Mouse (Mus musculus) brown adipose tissue, adult 24 weeks (tissue): ENCODE data around the gene Fam166b. TPM values are rescaled to one million over a fixed set of nuclear protein-coding genes. Genes with fewer than 3 reads are reported as not detected.

Source experiments
- H3K27ac ChIP-seq: fragments of 200-500 bp; replicated peaks from 2 replicates; pipeline ENCODE4 v1.5.1; 2012; ENCODE audit warnings: low read depth, mild to moderate bottlenecking, low read length
- H3K4me1 ChIP-seq: fragments of 200-500 bp; 2 replicates; pipeline ENCODE4 v1.6.1; 2012; ENCODE audit warnings: low read length, mixed read lengths; ENCODE audit not compliant: control insufficient read depth, insufficient read depth, insufficient read length
- H3K4me3 ChIP-seq: fragments of 200-500 bp; 2 replicates; pipeline ENCODE4 v1.5.1; 2012; ENCODE audit warnings: low read depth, mild to moderate bottlenecking, low read length, moderate library complexity; ENCODE audit not compliant: insufficient read depth
- polyA plus RNA-seq: library from polyadenylated mRNA; stranded (reverse); fragments of >200 nt; gene quantifications from 2 replicates; pipeline ENCODE4 v1.2.4, GENCODE M21; 2012; ENCODE audit not compliant: missing spikeins, insufficient read depth, insufficient read length

Fam166b gene
- polyA plus RNA-seq: not detected in 2 replicates

- Histone ChIP-seq H3K4me3 (no peak within 1 kb of the TSS), H3K4me1 (no peaks in the 10 kb centered on the region; the same call in 1 of the 2 replicates), H3K27ac (no peak within 1 kb of the TSS)
These were observed at the start of gene Fam166b for GRCm38 (mm10) chr4:43428946-43429345. Gene Fam166b (minus strand): TSS chr4:43429134.

GRCm38 (mm10) chr4:43478534-43478858 is 49.6 kb upstream of the Fam166b start:
- H3K4me1 ChIP-seq: no peaks in the 10 kb centered on the region
- H3K27ac ChIP-seq: peak overlapping the region; percentile 64
- H3K4me3 ChIP-seq: peak overlapping the region; percentile 49

- Histone ChIP-seq H3K27ac (peak overlapping the region; percentile 64), H3K4me3 (peak overlapping the region; percentile 49), H3K4me1 (no peaks in the 10 kb centered on the region)
These were observed 49.1 kb upstream of the Fam166b start for GRCm38 (mm10) chr4:43477857-43478533.

- H3K4me1 ChIP-seq: no peaks in the 10 kb centered on the region
These were observed 47.7 kb upstream of the Fam166b start for GRCm38 (mm10) chr4:43476604-43477003.

GRCm38 (mm10) chr4:43473636-43474035 is 44.7 kb upstream of the Fam166b start:
- no peaks in the 10 kb centered on the region for H3K4me1 ChIP-seq
- no peak overlapping the region for H3K27ac ChIP-seq
- H3K4me3 ChIP-seq: no peak overlapping the region

More at GRCm38 (mm10) chr4:43476604-43477003, 47.7 kb upstream of the Fam166b start:
- H3K27ac ChIP-seq: no peak overlapping the region
- no peak overlapping the region for H3K4me3 ChIP-seq

- no peak overlapping the region for H3K4me3 ChIP-seq
- H3K27ac ChIP-seq: no peak overlapping the region
- no peaks in the 10 kb centered on the region for H3K4me1 ChIP-seq
These were observed 41.4 kb upstream of the Fam166b start for GRCm38 (mm10) chr4:43470301-43470700.

GRCm38 (mm10) chr4:43466872-43467271 is 37.9 kb upstream of the Fam166b start:
- H3K27ac ChIP-seq: no peak overlapping the region
- no peak overlapping the region for H3K4me3 ChIP-seq
- H3K4me1 ChIP-seq: no peaks in the 10 kb centered on the region

GRCm38 (mm10) chr4:43465935-43466334 is 37.0 kb upstream of the Fam166b start:
- H3K4me1 ChIP-seq: no peaks in the 10 kb centered on the region
- no peak overlapping the region for H3K4me3 ChIP-seq
- peak overlapping the region; percentile 74 for H3K27ac ChIP-seq

GRCm38 (mm10) chr4:43463102-43463501 is 34.2 kb upstream of the Fam166b start:
- no peak overlapping the region for H3K27ac ChIP-seq
- H3K4me1 ChIP-seq: no peaks in the 10 kb centered on the region
- no peak overlapping the region for H3K4me3 ChIP-seq

- Histone ChIP-seq H3K4me1 (no peaks in the 10 kb centered on the region), H3K27ac (no peak overlapping the region), H3K4me3 (no peak overlapping the region)
These were observed 28.2 kb upstream of the Fam166b start for GRCm38 (mm10) chr4:43457124-43457523.

GRCm38 (mm10) chr4:43456470-43456869 is 27.5 kb upstream of the Fam166b start:
- Histone ChIP-seq H3K4me1 (no peaks in the 10 kb centered on the region), H3K4me3 (no peak overlapping the region), H3K27ac (no peak overlapping the region)

- no peak within 1 kb of the TSS for H3K27ac ChIP-seq
- no peaks in the 10 kb centered on the region for H3K4me1 ChIP-seq
- 0 out of 2 replicates have a peak within 1 kb of the TSS, but pooled peaks have one; percentile 1 for H3K4me3 ChIP-seq
These were observed 25.3 kb upstream of the Fam166b start, which contains the start of gene Cd72 for GRCm38 (mm10) chr4:43454041-43454836. Gene Cd72 (minus strand): TSS chr4:43454628.

GRCm38 (mm10) chr4:43453413-43453812 is 24.5 kb upstream of the Fam166b start:
- Histone ChIP-seq H3K4me3 (peak overlapping the region; percentile 23), H3K4me1 (no peaks in the 10 kb centered on the region), H3K27ac (no peak overlapping the region)

GRCm38 (mm10) chr4:43452315-43452714 is 23.4 kb upstream of the Fam166b start:
- Histone ChIP-seq H3K4me3 (no peak overlapping the region), H3K27ac (no peak overlapping the region), H3K4me1 (no peaks in the 10 kb centered on the region)

- H3K4me3 ChIP-seq: no peak overlapping the region
- H3K4me1 ChIP-seq: no peaks in the 10 kb centered on the region
- no peak overlapping the region for H3K27ac ChIP-seq
These were observed 19.6 kb upstream of the Fam166b start for GRCm38 (mm10) chr4:43448554-43448953.
